Mouse (Mus musculus) intestine, embryonic 15.5 days (tissue): Measurements from ENCODE around the gene Phf3. TPM values are rescaled to one million over a fixed set of nuclear protein-coding genes. Genes with fewer than 3 reads are reported as not detected.
"Not testable (repeated sequence)": the region's sequence is repeated elsewhere in the genome, so short reads cannot be mapped to it uniquely, and the experiment has no call there.

Source experiments
- ATAC-seq: fragments of 200-750 bp; cut with Nextera tagmentation; 2 replicates; pipeline ENCODE4 v1.8.0; 2017; ENCODE audit warnings: moderate TSS enrichment, moderate library complexity
- H3K27ac ChIP-seq: fragments of 300-500 bp; sonication (generic); 2 replicates; pipeline ENCODE4 v1.5.1; 2015; ENCODE audit warnings: mild to moderate bottlenecking, inconsistent platforms
- H3K27me3 ChIP-seq: fragments of 300-500 bp; sonication (generic); replicated peaks from 2 replicates; pipeline ENCODE4 v1.6.1; 2015; ENCODE audit warnings: inconsistent platforms
- H3K36me3 ChIP-seq: fragments of 300-500 bp; sonication (generic); 2 replicates; pipeline ENCODE4 v1.6.1; 2015; ENCODE audit warnings: inconsistent platforms
- H3K4me1 ChIP-seq: fragments of 300-500 bp; sonication (generic); replicated peaks from 2 replicates; pipeline ENCODE4 v1.6.1; 2015; ENCODE audit warnings: inconsistent platforms
- H3K4me2 ChIP-seq: fragments of 300-500 bp; sonication (generic); replicated peaks from 2 replicates; pipeline ENCODE4 v1.6.1; 2015; ENCODE audit warnings: mild to moderate bottlenecking, inconsistent platforms
- H3K4me3 ChIP-seq: fragments of 300-500 bp; sonication (generic); replicated peaks from 2 replicates; pipeline ENCODE4 v1.5.1; 2015; ENCODE audit warnings: inconsistent platforms
- H3K9ac ChIP-seq: fragments of 300-500 bp; sonication (generic); 2 replicates; pipeline ENCODE4 v1.6.1; 2015; ENCODE audit warnings: inconsistent platforms
- H3K9me3 ChIP-seq: fragments of 300-500 bp; sonication (generic); 2 replicates; pipeline ENCODE4 v1.6.1; 2016; ENCODE audit warnings: inconsistent platforms
- WGBS: fragments of 180-500 bp; shearing (Covaris S2); methylation state at CpG from one replicate; pipeline ENCODE4 v1.1.7; 2015; 5-methylcytosine and 5-hydroxymethylcytosine counted together
- polyA plus RNA-seq: library from polyadenylated mRNA; unstranded; fragments of >200 nt; fragmentation: Nextera tagmentation; extraction: Ambion mirVana; gene quantifications from 2 replicates; pipeline ENCODE4 v1.2.1, GENCODE M21; 2015

Phf3 gene
- 33.3 and 33.6 TPM in 2 replicates for polyA plus RNA-seq

DNA sequence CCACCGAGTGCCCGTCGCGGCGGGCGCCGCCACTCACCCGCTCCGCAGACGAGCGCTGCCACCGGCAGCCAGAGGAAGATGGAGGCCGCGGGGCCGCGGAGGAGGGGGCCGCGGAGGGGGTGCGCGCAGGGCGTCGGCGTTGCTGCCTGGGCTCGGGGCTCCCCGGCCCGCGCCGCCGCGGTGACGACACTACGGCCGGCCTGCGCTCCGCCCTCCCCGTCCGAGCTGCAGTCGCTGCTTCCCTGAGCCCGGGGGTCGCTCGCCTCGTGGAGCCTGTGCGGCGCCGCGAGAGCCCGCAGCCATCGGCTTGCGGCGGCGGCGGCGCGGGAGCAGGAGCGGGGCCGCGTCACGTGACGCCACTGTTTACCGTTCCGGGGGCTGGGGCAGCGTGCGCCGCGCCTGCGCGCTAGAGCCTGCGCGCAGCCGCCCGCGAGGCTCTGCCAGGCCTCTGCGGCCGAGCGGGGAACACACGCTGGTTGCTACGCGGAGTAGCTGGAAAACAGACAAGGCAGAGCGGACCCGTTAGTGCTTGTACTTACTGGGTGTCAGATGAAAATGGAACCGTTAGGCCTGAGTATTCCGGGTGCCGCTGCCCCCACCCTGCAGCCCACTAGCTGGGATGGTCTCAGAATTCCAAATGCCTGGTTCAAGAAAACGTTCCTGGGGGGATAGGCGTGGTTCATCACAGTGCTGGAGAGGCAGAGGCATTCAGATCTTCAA, at the start of gene Phf3:
TSS of gene Phf3 (minus strand) at position 381 of the 720 bp plus-strand sequence.
- no peaks in the 10 kb centered on the region for H3K27me3 ChIP-seq
- H3K27ac ChIP-seq = peak within 1 kb of the TSS; percentile 97
- under 1% methylated on average over 82 of the region's 85 CpGs for WGBS
- peak within 1 kb of the TSS; percentile 77 for H3K4me2 ChIP-seq
- ATAC-seq = peak; percentile 96
- peak within 1 kb of the TSS; percentile 88 for H3K4me3 ChIP-seq
- no peaks in the 10 kb centered on the region for H3K36me3 ChIP-seq
- H3K9me3 ChIP-seq = no peaks in the 10 kb centered on the region
- H3K4me1 ChIP-seq = peaks cover 5% of the 10 kb centered on the region; the same call in 1 of the 2 replicates
- H3K9ac ChIP-seq = peak within 1 kb of the TSS; percentile 95

- Histone ChIP-seq H3K36me3 (no peaks in the 10 kb centered on the region), H3K4me1 (no peaks in the 10 kb centered on the region), H3K9ac (no peak overlapping the region), H3K27me3 (no peaks in the 10 kb centered on the region), H3K4me2 (no peak overlapping the region), H3K9me3 (0 out of 2 replicates have a peak, but pooled peaks cover 6% of the 10 kb centered on the region), H3K4me3 (no peak overlapping the region), H3K27ac (no peak overlapping the region)
- no peak for ATAC-seq
- 88% methylated on average over 3 of the region's 3 CpGs for WGBS
These were observed 48.5 kb upstream of the Phf3 start for GRCm38 (mm10) chr1:30922237-30922636.

GRCm38 (mm10) chr1:30921252-30921651, 47.5 kb upstream of the Phf3 start:
- no peak overlapping the region for H3K4me3 ChIP-seq
- no peak overlapping the region for H3K4me2 ChIP-seq

DNA sequence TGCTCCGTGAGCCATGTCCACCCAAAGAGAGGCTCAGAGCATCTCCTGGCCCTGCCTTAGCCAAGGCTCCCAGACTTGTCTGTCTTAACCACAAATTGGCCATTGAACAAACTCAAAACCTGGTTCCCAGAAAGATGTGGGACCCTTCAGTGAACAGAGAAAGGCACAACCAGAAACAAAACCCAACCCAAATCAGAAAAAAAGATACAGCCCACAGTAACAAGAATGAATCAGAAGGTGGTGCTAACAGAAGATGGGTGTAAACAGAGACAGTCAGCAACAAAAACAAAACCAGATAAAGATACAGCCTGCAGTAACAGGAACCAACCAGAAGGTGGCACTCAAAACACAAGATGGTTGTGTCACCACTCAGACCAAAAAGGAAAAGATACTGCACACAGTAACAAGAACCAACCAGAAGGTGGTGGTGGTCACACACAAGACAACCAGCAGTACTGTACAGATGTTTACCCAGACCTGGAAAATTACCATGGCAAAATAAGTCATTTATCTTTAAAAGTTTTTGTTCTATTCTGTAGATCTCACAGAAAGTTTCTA, 47.0 kb upstream of the Phf3 start:
- Histone ChIP-seq H3K27me3 (no peaks in the 10 kb centered on the region), H3K4me1 (no peaks in the 10 kb centered on the region), H3K4me3 (no peak overlapping the region), H3K27ac (no peak overlapping the region), H3K4me2 (no peak overlapping the region), H3K9me3 (0 out of 2 replicates have a peak, but pooled peaks cover 6% of the 10 kb centered on the region), H3K36me3 (no peaks in the 10 kb centered on the region), H3K9ac (no peak overlapping the region)
- ATAC-seq = no peak
- 88% methylated on average over 1 of the region's 1 CpGs for WGBS

More at GRCm38 (mm10) chr1:30921252-30921651, 47.5 kb upstream of the Phf3 start:
- Histone ChIP-seq H3K36me3 (no peaks in the 10 kb centered on the region), H3K27me3 (no peaks in the 10 kb centered on the region), H3K9ac (no peak overlapping the region), H3K9me3 (0 out of 2 replicates have a peak, but pooled peaks cover 6% of the 10 kb centered on the region), H3K4me1 (no peaks in the 10 kb centered on the region), H3K27ac (no peak overlapping the region)
- ATAC-seq = no peak

GRCm38 (mm10) chr1:30910172-30910571, 36.5 kb upstream of the Phf3 start:
- no peak for ATAC-seq
- Histone ChIP-seq H3K4me3 (no peak overlapping the region), H3K4me1 (no peaks in the 10 kb centered on the region), H3K9ac (no peak overlapping the region), H3K4me2 (no peak overlapping the region), H3K9me3 (no peaks in the 10 kb centered on the region), H3K36me3 (no peaks in the 10 kb centered on the region), H3K27ac (no peak overlapping the region), H3K27me3 (no peaks in the 10 kb centered on the region)
- WGBS = 55% methylated on average over 3 of the region's 3 CpGs

DNA sequence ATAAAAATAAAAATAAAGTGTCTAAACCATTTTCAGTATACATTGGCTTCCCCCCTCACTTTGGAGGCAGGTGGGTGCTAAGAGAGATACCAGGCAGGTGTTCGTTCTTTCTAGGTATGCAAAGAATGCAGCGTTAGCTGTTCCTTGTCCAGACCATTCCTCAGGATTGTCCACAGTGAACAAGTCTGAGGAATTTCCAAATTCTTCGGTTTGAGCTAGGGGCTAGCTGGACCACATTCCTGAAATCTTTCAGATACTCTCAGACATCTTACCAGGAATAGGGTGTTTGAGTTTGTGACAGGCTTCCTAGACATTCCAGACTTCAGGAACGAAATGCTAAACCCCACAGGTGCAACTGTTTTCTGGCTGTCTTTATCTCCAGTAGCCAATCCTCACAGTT, 35.1 kb upstream of the Phf3 start:
- no peak for ATAC-seq
- Histone ChIP-seq H3K27ac (no peak overlapping the region), H3K27me3 (no peaks in the 10 kb centered on the region), H3K9me3 (no peaks in the 10 kb centered on the region), H3K4me1 (no peaks in the 10 kb centered on the region), H3K9ac (no peak overlapping the region), H3K4me3 (no peak overlapping the region), H3K4me2 (no peak overlapping the region), H3K36me3 (no peaks in the 10 kb centered on the region)
- WGBS = 55% methylated on average over 4 of the region's 4 CpGs

DNA sequence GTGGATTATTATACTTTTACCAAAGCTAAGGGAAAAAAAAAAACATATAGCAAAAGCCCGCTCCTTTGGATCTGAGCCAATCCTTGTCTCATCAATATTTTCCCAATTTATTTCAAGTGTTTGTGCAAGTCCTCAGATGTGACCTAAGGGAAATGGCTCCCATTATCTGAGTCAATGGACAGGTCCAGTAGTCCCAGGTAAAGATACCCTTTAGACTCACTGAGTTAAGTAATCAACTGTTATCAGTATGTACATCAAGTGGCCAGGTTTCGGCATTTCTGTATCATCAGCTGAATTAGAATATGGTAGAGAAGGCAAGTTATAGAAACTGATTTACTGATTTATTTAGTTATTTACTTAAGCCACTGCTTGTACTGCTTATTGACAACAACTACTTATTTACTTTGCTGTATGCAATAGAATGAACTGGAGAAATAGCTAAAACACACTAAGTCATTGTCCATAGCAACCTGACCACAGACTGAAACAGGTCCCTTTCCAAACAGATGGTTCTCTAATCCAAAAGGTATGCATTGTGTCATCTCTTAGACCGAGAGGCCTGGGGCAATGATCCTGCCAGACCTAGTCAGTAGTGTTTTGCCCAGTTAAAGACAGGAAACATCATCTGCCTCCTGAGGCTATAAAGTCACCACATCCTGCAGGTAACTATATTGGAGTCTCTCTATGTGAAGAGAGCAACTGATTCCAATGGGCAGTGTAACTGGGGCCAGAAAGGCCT, 29.9 kb upstream of the Phf3 start:
- WGBS = 83% methylated on average over 3 of the region's 3 CpGs
- no peaks in the 10 kb centered on the region for H3K4me1 ChIP-seq
- H3K9ac ChIP-seq = no peak overlapping the region
- no peaks in the 10 kb centered on the region for H3K27me3 ChIP-seq
- H3K4me3 ChIP-seq = no peak overlapping the region
- no peak for ATAC-seq
- H3K36me3 ChIP-seq = no peaks in the 10 kb centered on the region
- H3K27ac ChIP-seq = no peak overlapping the region
- no peak overlapping the region for H3K4me2 ChIP-seq
- no peaks in the 10 kb centered on the region for H3K9me3 ChIP-seq

DNA sequence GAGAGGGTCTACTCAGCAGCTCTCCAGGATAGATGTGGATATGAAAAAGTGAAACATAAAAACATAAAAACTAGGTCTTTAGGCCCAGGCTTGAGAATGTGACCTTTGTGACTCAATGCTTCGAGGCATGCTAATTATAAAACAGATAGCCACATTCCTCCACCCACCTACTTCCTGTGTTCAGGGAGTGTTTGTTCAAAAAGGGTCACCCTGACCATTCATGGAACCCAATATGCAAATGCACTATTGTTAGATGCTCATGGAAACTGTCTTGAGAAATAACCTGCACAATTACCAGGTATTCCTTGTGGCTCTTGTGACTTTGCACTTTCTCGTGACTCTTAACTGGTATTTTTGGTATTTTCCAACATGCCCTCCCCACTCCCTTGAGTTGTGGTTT, 25.0 kb upstream of the Phf3 start:
- Histone ChIP-seq H3K4me3 (no peak overlapping the region), H3K27ac (no peak overlapping the region), H3K4me2 (no peak overlapping the region), H3K9ac (no peak overlapping the region), H3K36me3 (no peaks in the 10 kb centered on the region), H3K9me3 (no peaks in the 10 kb centered on the region), H3K27me3 (no peaks in the 10 kb centered on the region), H3K4me1 (no peaks in the 10 kb centered on the region)
- WGBS = 63% methylated on average over 2 of the region's 2 CpGs
- no peak for ATAC-seq

GRCm38 (mm10) chr1:30895366-30895765, 21.6 kb upstream of the Phf3 start:
- not testable (repeated sequence) for H3K4me3 ChIP-seq, H3K4me2 ChIP-seq, H3K9ac ChIP-seq, H3K9me3 ChIP-seq, H3K27ac ChIP-seq, H3K36me3 ChIP-seq, H3K4me1 ChIP-seq, ATAC-seq, H3K27me3 ChIP-seq

GRCm38 (mm10) chr1:30883806-30884205, 10.1 kb upstream of the Phf3 start:
- H3K9ac ChIP-seq, H3K36me3 ChIP-seq, H3K27me3 ChIP-seq, ATAC-seq, H3K27ac ChIP-seq, H3K4me2 ChIP-seq, H3K9me3 ChIP-seq, H3K4me1 ChIP-seq, H3K4me3 ChIP-seq: not testable (repeated sequence)
- 86% methylated on average over 1 of the region's 1 CpGs for WGBS

DNA sequence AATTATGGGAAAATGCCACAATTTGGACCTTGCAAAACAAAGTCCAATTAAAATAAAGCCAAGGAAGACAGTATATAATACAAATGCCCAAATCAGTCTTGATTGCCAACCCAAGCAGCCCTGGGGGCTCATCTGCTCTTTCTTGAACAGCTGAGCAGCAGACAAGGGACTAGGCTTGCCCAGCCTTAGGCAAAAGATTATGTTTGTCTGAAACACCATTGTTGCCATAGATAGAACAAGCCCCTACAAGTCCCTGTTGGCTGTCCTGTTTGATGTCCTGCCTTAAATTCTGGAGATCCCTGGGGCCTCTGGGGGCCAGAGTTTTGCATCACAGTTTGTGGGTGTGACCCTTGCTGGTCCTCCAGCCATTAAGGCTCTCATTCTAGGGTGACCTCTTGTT, 2.0 kb upstream of the Phf3 start:
- H3K9ac ChIP-seq = no peak overlapping the region
- no peaks in the 10 kb centered on the region for H3K27me3 ChIP-seq
- no peak overlapping the region for H3K4me3 ChIP-seq
- no peaks in the 10 kb centered on the region for H3K9me3 ChIP-seq
- H3K4me2 ChIP-seq = no peak overlapping the region
- ATAC-seq = no peak
- peaks cover 5% of the 10 kb centered on the region; the same call in 1 of the 2 replicates for H3K4me1 ChIP-seq
- H3K36me3 ChIP-seq = no peaks in the 10 kb centered on the region
- H3K27ac ChIP-seq = no peak overlapping the region

GRCm38 (mm10) chr1:30874261-30875131, 775 bp upstream of the Phf3 start:
- H3K27me3 ChIP-seq = no peaks in the 10 kb centered on the region
- H3K4me1 ChIP-seq = peaks cover 5% of the 10 kb centered on the region; the same call in 1 of the 2 replicates
- H3K9me3 ChIP-seq = no peaks in the 10 kb centered on the region
- H3K4me2 ChIP-seq = peak overlapping the region; percentile 77
- H3K27ac ChIP-seq = peak overlapping the region; percentile 97
- peak overlapping the region; percentile 88 for H3K4me3 ChIP-seq
- H3K36me3 ChIP-seq = no peaks in the 10 kb centered on the region
- peak overlapping the region; percentile 95 for H3K9ac ChIP-seq
- 32% methylated on average over 15 of the region's 15 CpGs for WGBS
- no peak for ATAC-seq
